ENCODE assay signal across 17 mouse cellular contexts in the genomic region with DNA sequence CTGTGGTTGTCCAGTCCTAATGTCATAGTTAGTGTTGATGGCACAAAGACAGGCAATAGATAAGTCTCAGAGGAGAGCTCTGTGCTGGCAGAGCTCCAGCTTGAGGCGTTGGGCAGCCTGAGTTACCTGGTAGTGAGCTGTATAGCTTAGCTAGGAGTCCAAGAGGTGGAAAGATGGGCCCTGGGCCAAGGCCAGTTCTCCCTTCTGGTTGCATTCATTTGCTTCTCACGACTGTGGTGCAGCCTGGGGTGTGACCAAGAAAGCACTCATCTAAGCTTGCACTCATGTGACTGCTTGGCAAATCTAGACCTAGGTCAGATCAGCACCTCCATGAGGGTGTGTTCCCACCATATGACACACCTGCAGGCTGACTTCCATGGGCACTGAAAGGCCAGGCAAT. TPM values are rescaled to one million over a fixed set of nuclear protein-coding genes. Genes with fewer than 3 reads are reported as not detected.
"Had no signal": no experiment of that assay in that cellular context is flagged by ENCODE, and none has a peak within 500 bp of the region (broad histone marks: within the 10 kb centered on the region; RNA-seq: fewer than 3 reads in every experiment).

No protein-coding gene starts in this region.

- H3K9ac ChIP-seq: liver, embryonic 15.5 days; neural tube, embryonic 15.5 days had no signal

- H3K4me2 ChIP-seq: liver, embryonic 11.5 days; liver, embryonic 15.5 days; neural tube, embryonic 15.5 days had no signal

- H3K36me3 ChIP-seq: limb, embryonic 10.5 days; liver, embryonic 15.5 days; midbrain, embryonic 10.5 days; neural tube, embryonic 15.5 days had no signal

- H3K27ac ChIP-seq: left cerebral cortex, adult 2 months; limb, embryonic 10.5 days; liver, embryonic 15.5 days; midbrain, embryonic 10.5 days; neural tube, embryonic 15.5 days; stomach, postnatal 0 days had no signal

- DNase-seq: lung, adult 2 months; lung, postnatal 36 days; midbrain, embryonic 14.5 days; thymus, postnatal 4 days had no signal

- H3K4me1 ChIP-seq: liver, embryonic 15.5 days had no signal

- H3K4me3 ChIP-seq: left cerebral cortex, adult 2 months; limb, embryonic 10.5 days; liver, embryonic 15.5 days; midbrain, embryonic 10.5 days; myocyte; neural tube, embryonic 15.5 days had no signal

- H3K9me3 ChIP-seq: limb, embryonic 10.5 days; liver, embryonic 15.5 days; midbrain, embryonic 10.5 days; neural tube, embryonic 15.5 days had no signal

- ATAC-seq: inflammation-experienced regulatory T-cells, adult 6 months; intestine, postnatal 0 days; lung, postnatal 0 days had no signal

RNA-seq across cellular contexts. Expression of a gene that starts 10.7 kb away (rescaled TPM):
- total RNA-seq: megakaryocyte, adult 5-6 weeks had no signal
- polyA plus RNA-seq: inflammation-experienced regulatory T-cells, adult 6 months; intestine, postnatal 0 days; liver, embryonic 15.5 days; lung, adult 2 months; lung, postnatal 0 days; myocyte; neural tube, embryonic 11.5 days; neural tube, embryonic 15.5 days; stomach, postnatal 0 days had no signal
